Mouse (Mus musculus) kidney, adult 2 months (tissue): ENCODE measurements at regions not wholly inside any gene's neighbourhood (a gene's known extent, or its start where the extent isn't known, plus 50 kb on each side); places are given as distances from the start of the nearest gene placed in this dataset.

Experiments
- CTCF ChIP-seq: fragments of 200-500 bp; conservative IDR thresholded peaks from 2 replicates; pipeline ENCODE4 v1.5.1; 2011; ENCODE audit warnings: low read depth, mild to moderate bottlenecking, control low read depth, low read length, moderate library complexity, mixed read lengths; ENCODE audit not compliant: insufficient read depth, insufficient read length
- POLR2A ChIP-seq: fragments of 200-500 bp; IDR thresholded peaks from one replicate; pipeline ENCODE4 v1.6.1; 2011; ENCODE audit warnings: low read depth, low read length, control low read depth

DNA sequence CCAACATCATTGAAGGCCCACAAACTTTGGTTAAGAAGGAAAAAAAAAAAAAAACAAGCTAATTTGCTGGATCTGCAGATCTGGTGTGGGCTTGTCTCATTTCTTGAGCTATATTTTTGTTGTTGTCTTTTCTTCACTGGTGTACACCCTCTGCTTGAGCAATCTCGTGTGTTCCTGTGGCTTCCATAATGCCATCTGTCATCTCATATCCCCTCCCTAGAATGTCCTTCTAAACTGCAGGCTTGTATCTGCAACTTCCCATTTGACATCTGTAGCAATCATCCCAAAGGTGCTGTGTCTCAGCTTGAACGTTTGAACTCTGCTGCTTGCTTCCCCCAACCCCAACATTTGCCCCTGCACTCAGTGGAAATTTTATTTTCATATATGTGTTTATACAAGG is 170.1 kb downstream of the Pfkfb3 start:
- TF ChIP-seq CTCF (no peak), POLR2A (no peak)
